Mouse (Mus musculus) brown adipose tissue, adult 24 weeks (tissue): ENCODE results near the gene Clnk. TPM values are rescaled to one million over a fixed set of nuclear protein-coding genes. Genes with fewer than 3 reads are reported as not detected.
"Not testable (repeated sequence)": the region's sequence is repeated elsewhere in the genome, so short reads cannot be mapped to it uniquely, and the experiment has no call there.

Experiments used
- H3K27ac ChIP-seq: fragments of 200-500 bp; replicated peaks from 2 replicates; pipeline ENCODE4 v1.5.1; 2012; ENCODE audit warnings: low read depth, mild to moderate bottlenecking, low read length
- H3K4me1 ChIP-seq: fragments of 200-500 bp; 2 replicates; pipeline ENCODE4 v1.6.1; 2012; ENCODE audit warnings: low read length, mixed read lengths; ENCODE audit not compliant: control insufficient read depth, insufficient read depth, insufficient read length
- H3K4me3 ChIP-seq: fragments of 200-500 bp; 2 replicates; pipeline ENCODE4 v1.5.1; 2012; ENCODE audit warnings: low read depth, mild to moderate bottlenecking, low read length, moderate library complexity; ENCODE audit not compliant: insufficient read depth
- polyA plus RNA-seq: library from polyadenylated mRNA; stranded (reverse); fragments of >200 nt; gene quantifications from 2 replicates; pipeline ENCODE4 v1.2.4, GENCODE M21; 2012; ENCODE audit not compliant: missing spikeins, insufficient read depth, insufficient read length

Clnk gene
- not detected in 2 replicates for polyA plus RNA-seq

GRCm38 (mm10) chr5:38876622-38877021 is at the start of gene Clnk:
Gene Clnk (minus strand): TSS chr5:38876812.
- Histone ChIP-seq H3K4me1 (no peaks in the 10 kb centered on the region; the same call in 1 of the 2 replicates), H3K4me3 (no peak within 1 kb of the TSS), H3K27ac (no peak within 1 kb of the TSS)

- Histone ChIP-seq H3K4me3 (no peak overlapping the region), H3K4me1 (no peaks in the 10 kb centered on the region), H3K27ac (no peak overlapping the region)
Observed at GRCm38 (mm10) chr5:38905271-38905670, 28.7 kb upstream of the Clnk start.

GRCm38 (mm10) chr5:38904528-38905044 is 28.0 kb upstream of the Clnk start:
- H3K27ac ChIP-seq: no peak overlapping the region
- H3K4me1 ChIP-seq: no peaks in the 10 kb centered on the region
- no peak overlapping the region for H3K4me3 ChIP-seq

GRCm38 (mm10) chr5:38902889-38903288 is 26.3 kb upstream of the Clnk start:
- no peak overlapping the region for H3K4me3 ChIP-seq
- no peak overlapping the region for H3K27ac ChIP-seq

GRCm38 (mm10) chr5:38899051-38899450 is 22.4 kb upstream of the Clnk start:
- Histone ChIP-seq H3K4me3 (no peak overlapping the region), H3K27ac (no peak overlapping the region), H3K4me1 (no peaks in the 10 kb centered on the region)

More at GRCm38 (mm10) chr5:38902889-38903288, 26.3 kb upstream of the Clnk start:
- H3K4me1 ChIP-seq: no peaks in the 10 kb centered on the region

GRCm38 (mm10) chr5:38888646-38889045 is 12.0 kb upstream of the Clnk start:
- no peak overlapping the region for H3K4me3 ChIP-seq
- H3K27ac ChIP-seq: no peak overlapping the region
- H3K4me1 ChIP-seq: no peaks in the 10 kb centered on the region

- H3K4me3 ChIP-seq: no peak overlapping the region
- no peak overlapping the region for H3K27ac ChIP-seq
- peaks cover 2% of the 10 kb centered on the region; the same call in 1 of the 2 replicates for H3K4me1 ChIP-seq
Observed at GRCm38 (mm10) chr5:38886623-38887275, 10.1 kb upstream of the Clnk start.

- not testable (repeated sequence) for H3K4me3 ChIP-seq, H3K4me1 ChIP-seq, H3K27ac ChIP-seq
Observed at GRCm38 (mm10) chr5:38882635-38883034, 6.0 kb upstream of the Clnk start.

- peaks cover 2% of the 10 kb centered on the region for H3K4me1 ChIP-seq
- H3K27ac ChIP-seq: no peak overlapping the region
- H3K4me3 ChIP-seq: no peak overlapping the region
Observed at GRCm38 (mm10) chr5:38881728-38882620, 5.4 kb upstream of the Clnk start.

GRCm38 (mm10) chr5:38881416-38881727 is 4.8 kb upstream of the Clnk start:
- Histone ChIP-seq H3K4me1 (peaks cover 2% of the 10 kb centered on the region), H3K4me3 (no peak overlapping the region), H3K27ac (no peak overlapping the region)

GRCm38 (mm10) chr5:38879989-38880706 is 3.5 kb upstream of the Clnk start:
- Histone ChIP-seq H3K4me3 (no peak overlapping the region), H3K27ac (no peak overlapping the region), H3K4me1 (peaks cover 2% of the 10 kb centered on the region)

GRCm38 (mm10) chr5:38875403-38875802 is 1.2 kb downstream of the Clnk start:
- Histone ChIP-seq H3K4me3 (no peak overlapping the region), H3K4me1 (no peaks in the 10 kb centered on the region), H3K27ac (no peak overlapping the region)

GRCm38 (mm10) chr5:38874931-38875330 is 1.7 kb downstream of the Clnk start:
- H3K4me3 ChIP-seq: no peak overlapping the region
- no peak overlapping the region for H3K27ac ChIP-seq
- H3K4me1 ChIP-seq: no peaks in the 10 kb centered on the region

- Histone ChIP-seq H3K27ac (no peak overlapping the region), H3K4me1 (no peaks in the 10 kb centered on the region), H3K4me3 (no peak overlapping the region)
Observed at GRCm38 (mm10) chr5:38872906-38873305, 3.7 kb downstream of the Clnk start.

GRCm38 (mm10) chr5:38871591-38871990 is 5.0 kb downstream of the Clnk start:
- no peak overlapping the region for H3K27ac ChIP-seq
- H3K4me1 ChIP-seq: no peaks in the 10 kb centered on the region
- H3K4me3 ChIP-seq: no peak overlapping the region
